Mouse (Mus musculus): Measurements from ENCODE around the gene Qsox1.

Gene Qsox1

GRCm38 (mm10) chr1:155801014-155801991 is 11.4 kb downstream of the Qsox1 start:
- no peak for DNase-seq (ENCODE audit: low spot score in 2 of 2)

- no peak for DNase-seq (ENCODE audit: low spot score in 2 of 2)
Observed at GRCm38 (mm10) chr1:155798000-155798399, 14.7 kb downstream of the Qsox1 start.

DNA sequence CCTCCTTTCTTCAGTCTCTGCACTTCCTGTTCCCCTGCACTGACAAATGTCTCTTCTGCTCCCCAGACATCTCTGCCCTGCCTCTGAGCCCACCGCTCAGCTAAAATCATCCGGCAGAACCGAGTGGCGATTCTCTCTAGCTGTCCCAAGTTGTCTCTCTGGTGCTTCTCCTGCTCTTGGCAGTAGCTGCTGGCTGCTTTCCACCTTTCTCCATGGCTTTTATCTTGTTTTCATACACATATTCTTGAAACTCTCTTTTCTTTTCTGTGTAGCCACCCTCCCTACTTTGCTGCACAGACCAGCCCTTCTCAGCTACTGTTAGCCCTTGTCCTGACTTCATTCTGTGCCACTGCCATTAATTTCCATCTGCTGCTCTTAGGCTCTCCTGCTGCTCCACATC is 15.3 kb downstream of the Qsox1 start:
- no peak for DNase-seq (ENCODE audit: low spot score in 2 of 2)

GRCm38 (mm10) chr1:155796757-155797405 is 15.8 kb downstream of the Qsox1 start:
- no peak for DNase-seq (ENCODE audit: low spot score in 2 of 2)

- DNase-seq (ENCODE audit: low spot score in 2 of 2) = no peak
Observed at GRCm38 (mm10) chr1:155795791-155796233, 16.9 kb downstream of the Qsox1 start.

DNA sequence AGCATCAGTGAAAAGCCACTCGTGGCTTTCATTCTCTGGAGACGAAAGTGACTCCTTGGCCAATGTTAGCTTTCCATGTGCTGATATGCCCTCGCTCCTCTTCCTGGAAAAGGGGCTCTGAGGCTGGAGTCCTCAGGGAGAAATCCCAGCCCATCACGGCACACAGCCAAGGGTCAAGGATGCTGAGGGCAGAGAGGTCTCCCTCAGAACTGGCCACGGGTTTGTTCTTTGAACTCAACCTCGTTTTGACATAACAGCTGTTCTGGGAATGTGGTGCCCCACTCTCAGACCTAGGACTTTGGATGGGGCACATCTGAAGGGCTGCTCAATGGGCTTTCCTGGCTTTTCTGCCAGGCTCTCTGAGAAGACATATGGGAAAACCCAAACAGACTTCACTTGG is 17.8 kb downstream of the Qsox1 start:
- no peak for DNase-seq (ENCODE audit: low spot score in 2 of 2)

DNA sequence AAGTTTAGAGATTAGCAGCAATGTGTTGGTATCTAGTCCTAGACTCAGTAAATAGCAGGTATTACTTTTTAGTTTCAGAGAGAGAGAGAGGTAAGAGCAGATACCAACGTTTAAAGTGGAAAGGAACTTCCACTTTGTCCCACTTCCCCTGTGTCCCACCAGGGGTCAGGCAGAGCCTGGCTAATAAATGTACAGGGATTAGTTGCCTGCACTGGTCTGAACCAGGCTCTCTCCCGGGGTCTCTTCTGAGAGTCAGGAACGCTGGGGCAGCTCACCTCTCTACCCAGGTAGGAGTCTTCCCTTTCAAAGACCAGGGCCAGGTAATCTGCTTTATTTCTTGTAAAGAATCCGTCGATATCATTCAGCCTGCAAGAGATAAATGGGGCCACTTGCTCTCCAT is 20.8 kb downstream of the Qsox1 start:
- no peak for DNase-seq (ENCODE audit: low spot score in 2 of 2)

- no peak for DNase-seq (ENCODE audit: low spot score in 2 of 2)
Observed at GRCm38 (mm10) chr1:155790111-155790974, 22.3 kb downstream of the Qsox1 start.

GRCm38 (mm10) chr1:155785886-155786285 is 26.8 kb downstream of the Qsox1 start:
- no peak for DNase-seq (ENCODE audit: low spot score in 2 of 2)

DNA sequence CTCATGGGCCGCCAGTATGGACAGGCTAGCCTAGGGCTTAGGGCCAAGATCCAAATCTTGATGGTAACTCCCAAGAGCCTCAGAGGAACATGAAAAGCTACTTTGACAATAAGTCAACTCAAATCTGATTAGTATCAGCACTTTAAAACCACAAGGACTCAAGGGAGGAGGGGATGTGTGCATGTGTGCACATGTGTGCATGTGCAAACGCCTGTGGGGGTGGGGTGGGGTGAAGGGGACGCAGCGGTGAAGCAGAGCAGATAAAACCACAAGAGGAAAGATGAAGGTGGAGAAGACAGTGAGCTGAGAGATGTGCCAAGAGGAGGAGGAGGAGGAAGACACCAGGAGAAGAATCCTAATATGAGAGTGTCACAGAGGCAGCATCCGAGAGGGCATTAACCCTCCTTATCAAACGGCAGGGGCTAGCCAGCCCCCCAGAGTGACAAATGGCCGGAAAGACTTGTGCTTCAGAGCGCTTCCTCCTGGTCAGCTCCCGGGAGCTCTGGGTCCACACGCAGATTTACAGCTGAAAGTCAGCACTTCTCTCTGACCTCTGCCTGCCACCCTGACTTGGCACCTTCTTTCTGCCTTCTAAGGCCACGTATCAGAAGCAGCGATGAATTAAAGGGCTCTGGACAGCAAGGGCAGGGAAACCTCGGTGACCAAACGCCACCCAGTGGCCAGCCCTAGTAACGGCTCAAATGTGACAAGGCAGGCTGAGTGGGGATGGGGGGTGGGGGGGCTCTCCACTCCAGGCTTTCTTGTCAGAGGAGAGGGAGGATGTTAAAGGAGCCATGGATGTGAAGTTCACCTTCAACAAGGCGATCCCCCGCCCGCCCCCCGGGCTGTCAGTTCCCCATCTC is 28.1 kb downstream of the Qsox1 start:
- peak; percentile 24 to 26 for DNase-seq (ENCODE audit: low spot score in 2 of 2)

DNA sequence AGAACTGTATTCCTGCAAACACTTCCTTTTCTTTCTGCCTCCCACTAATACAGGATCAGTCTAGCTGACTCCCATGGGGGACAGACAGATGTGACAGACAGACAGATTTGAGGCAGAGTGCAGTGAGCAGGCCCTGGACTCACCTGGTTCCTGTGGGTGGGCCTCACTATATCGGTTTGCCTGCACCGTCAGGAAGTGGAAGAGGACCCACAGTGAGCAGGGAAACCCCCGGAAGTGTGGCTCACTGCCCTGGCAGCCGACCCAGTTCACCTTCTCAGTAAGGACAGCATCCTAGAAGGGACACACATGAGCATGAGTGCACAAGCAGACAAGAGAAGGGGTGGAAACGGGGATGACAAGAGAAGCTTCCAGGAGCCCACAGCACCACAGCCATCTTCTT is 30.3 kb downstream of the Qsox1 start:
- no peak for DNase-seq (ENCODE audit: low spot score in 2 of 2)

DNA sequence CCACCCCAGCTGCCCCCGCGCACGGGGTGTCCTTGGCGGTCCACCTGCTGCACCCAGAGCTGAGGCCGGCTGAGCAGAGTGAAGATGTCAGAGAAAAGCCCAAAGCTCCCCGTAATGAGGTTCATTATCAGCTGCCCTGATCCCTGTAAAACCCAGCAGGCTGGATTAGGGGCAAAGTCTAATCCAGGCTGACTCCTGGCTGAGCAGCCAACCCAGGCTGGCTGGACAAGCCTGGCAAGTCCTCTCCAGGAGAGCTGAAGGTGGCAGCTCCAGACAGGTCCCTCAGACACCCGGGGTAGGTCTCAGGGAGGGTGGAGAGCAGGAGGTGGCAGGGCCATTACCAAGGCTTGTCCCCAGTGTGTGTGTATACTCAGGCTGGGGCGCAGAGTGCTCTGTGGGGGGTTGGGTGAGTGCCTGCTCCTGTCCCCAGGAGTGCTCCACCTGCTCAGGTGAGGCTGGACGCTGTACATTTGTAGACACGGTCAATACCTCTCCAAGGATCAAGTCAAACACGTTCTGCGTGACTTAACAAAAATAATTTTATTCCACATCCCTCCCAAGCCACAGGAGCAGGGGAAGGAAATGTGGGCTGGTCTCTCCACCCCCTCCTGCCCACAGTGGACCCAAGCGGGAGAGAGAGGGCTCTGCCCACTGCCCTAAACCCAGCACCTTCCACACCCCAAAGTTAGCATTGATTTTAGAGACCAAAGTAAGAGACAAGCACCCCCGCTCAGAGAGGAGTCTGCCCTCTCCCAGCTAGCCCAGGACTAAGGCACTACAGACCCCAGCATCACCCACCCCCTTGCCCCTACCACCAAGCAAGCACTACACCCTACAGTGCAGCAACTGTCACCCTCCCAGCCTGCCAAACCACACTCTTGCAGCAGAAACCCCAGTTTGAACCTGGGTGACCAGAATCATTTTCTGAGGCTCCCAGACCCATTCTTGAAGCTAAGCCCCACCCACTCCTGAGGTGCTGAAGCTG is 34.8 kb downstream of the Qsox1 start:
- no peak for DNase-seq (ENCODE audit: low spot score in 2 of 2)

- no peak for DNase-seq (ENCODE audit: low spot score in 2 of 2)
Observed at GRCm38 (mm10) chr1:155759167-155759566, 53.5 kb downstream of the Qsox1 start.

DNA sequence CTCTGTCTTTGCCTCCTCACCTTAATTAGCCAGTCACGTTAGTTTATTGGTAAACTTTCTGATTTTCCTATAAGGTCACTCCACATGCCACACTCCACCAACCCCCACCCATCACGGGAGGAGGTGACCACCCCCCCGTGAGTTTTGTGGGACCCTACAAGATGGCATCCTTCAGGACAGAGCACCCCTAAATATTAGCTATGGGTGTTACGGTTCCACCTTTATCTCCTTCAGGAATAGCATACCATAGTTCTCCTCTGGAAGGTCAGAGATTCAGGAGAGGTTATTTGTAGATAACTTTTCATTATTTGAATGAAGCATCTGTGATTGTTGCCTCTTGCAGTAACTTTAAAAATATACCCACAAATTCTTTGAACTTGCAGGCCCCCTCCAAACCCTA is 54.0 kb downstream of the Qsox1 start:
- DNase-seq (ENCODE audit: low spot score in 2 of 2) = no peak

GRCm38 (mm10) chr1:155757621-155758020 is 55.1 kb downstream of the Qsox1 start:
- no peak for DNase-seq (ENCODE audit: low spot score in 2 of 2)

DNA sequence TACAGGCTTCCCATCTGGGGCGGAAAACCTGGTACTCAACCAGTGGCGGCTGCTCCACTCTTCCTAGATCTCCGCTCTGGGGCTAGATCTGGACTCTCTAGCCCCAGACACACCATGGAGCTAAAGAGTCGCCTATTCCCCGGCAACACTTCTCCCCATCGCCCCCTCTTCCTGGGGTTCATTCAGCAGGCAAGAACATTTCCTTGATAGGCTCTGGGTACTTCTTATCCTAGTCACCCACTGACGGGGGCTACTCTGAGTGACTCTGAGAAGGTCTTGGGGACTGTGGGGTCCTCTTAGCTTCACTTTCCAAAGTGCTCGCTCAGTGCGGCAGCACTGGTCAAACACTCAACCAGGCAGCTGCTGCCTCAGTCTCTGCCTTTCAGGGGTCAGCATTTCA is 59.3 kb downstream of the Qsox1 start:
- DNase-seq (ENCODE audit: low spot score in 2 of 2) = no peak

- DNase-seq (ENCODE audit: low spot score in 2 of 2) = no peak
Observed at GRCm38 (mm10) chr1:155751484-155752255, 61.0 kb downstream of the Qsox1 start, which contains the start of gene Lhx4. Gene Lhx4 (minus strand): TSS chr1:155751684.

GRCm38 (mm10) chr1:155750517-155751178 is 62.0 kb downstream of the Qsox1 start:
- DNase-seq (ENCODE audit: low spot score in 2 of 2) = no peak

Data from heart, adult 9 months (tissue).